Mouse (Mus musculus): ENCODE measurements at regions not wholly inside any gene's neighbourhood (a gene's known extent, or its start where the extent isn't known, plus 50 kb on each side); places are given as distances from the start of the nearest gene placed in this dataset.

GRCm38 (mm10) chr15:36921384-36921783, 86.2 kb downstream of the Zfp706 start:
- intact Hi-C loops (cut with DNase I): no loop called here
- no peak for DNase-seq (ENCODE audit: extremely low spot score in 1 of 2, low spot score in 2 of 2)

GRCm38 (mm10) chr15:36920886-36921285, 86.7 kb downstream of the Zfp706 start:
- DNase-seq (ENCODE audit: extremely low spot score in 1 of 2, low spot score in 2 of 2): no peak
- intact Hi-C loops (cut with DNase I): no loop called here

GRCm38 (mm10) chr15:36919704-36920103, 87.9 kb downstream of the Zfp706 start:
- no peak for DNase-seq (ENCODE audit: extremely low spot score in 1 of 2, low spot score in 2 of 2)
- intact Hi-C loops (cut with DNase I): no loop called here

GRCm38 (mm10) chr15:36919209-36919608, 88.4 kb downstream of the Zfp706 start:
- intact Hi-C loops (cut with DNase I): no loop called here
- no peak for DNase-seq (ENCODE audit: extremely low spot score in 1 of 2, low spot score in 2 of 2)

- DNase-seq (ENCODE audit: extremely low spot score in 1 of 2, low spot score in 2 of 2): no peak
- intact Hi-C loops (cut with DNase I): no loop called here
Observed at GRCm38 (mm10) chr15:36916998-36917397, 90.6 kb downstream of the Zfp706 start.

GRCm38 (mm10) chr15:36914239-36915100, 93.1 kb downstream of the Zfp706 start:
- intact Hi-C loops (cut with DNase I): no loop called here
- DNase-seq (ENCODE audit: extremely low spot score in 1 of 2, low spot score in 2 of 2): no peak

- intact Hi-C loops (cut with DNase I): no loop called here
- DNase-seq (ENCODE audit: extremely low spot score in 1 of 2, low spot score in 2 of 2): no peak
Observed at GRCm38 (mm10) chr15:36913308-36913707, 94.3 kb downstream of the Zfp706 start.

GRCm38 (mm10) chr15:36910272-36910671, 97.3 kb downstream of the Zfp706 start:
- DNase-seq (ENCODE audit: extremely low spot score in 1 of 2, low spot score in 2 of 2): no peak
- intact Hi-C loops (cut with DNase I): no loop called here

- intact Hi-C loops (cut with DNase I): no loop called here
- no peak for DNase-seq (ENCODE audit: extremely low spot score in 1 of 2, low spot score in 2 of 2)
Observed at GRCm38 (mm10) chr15:36909494-36909893, 98.1 kb downstream of the Zfp706 start.

GRCm38 (mm10) chr15:36906789-36907188, 100.8 kb downstream of the Zfp706 start:
- DNase-seq (ENCODE audit: extremely low spot score in 1 of 2, low spot score in 2 of 2): no peak
- intact Hi-C loops (cut with DNase I): no loop called here

- DNase-seq (ENCODE audit: extremely low spot score in 1 of 2, low spot score in 2 of 2): no peak
- intact Hi-C loops (cut with DNase I): no loop called here
Observed at GRCm38 (mm10) chr15:36906052-36906451, 101.5 kb downstream of the Zfp706 start.

- intact Hi-C loops (cut with DNase I): no loop called here
- DNase-seq (ENCODE audit: extremely low spot score in 1 of 2, low spot score in 2 of 2): no peak
Observed at GRCm38 (mm10) chr15:36903922-36904321, 103.7 kb downstream of the Zfp706 start.

- intact Hi-C loops (cut with DNase I): no loop called here
- no peak for DNase-seq (ENCODE audit: extremely low spot score in 1 of 2, low spot score in 2 of 2)
Observed at GRCm38 (mm10) chr15:36903309-36903708, 104.3 kb downstream of the Zfp706 start.

GRCm38 (mm10) chr15:36901830-36902285, 105.7 kb downstream of the Zfp706 start:
- intact Hi-C loops (cut with DNase I): no loop called here
- DNase-seq (ENCODE audit: extremely low spot score in 1 of 2, low spot score in 2 of 2): peak; percentile 64 to 83

- intact Hi-C loops (cut with DNase I): no loop called here
Observed at GRCm38 (mm10) chr15:36901350-36901749, 106.2 kb downstream of the Zfp706 start.

GRCm38 (mm10) chr15:36900940-36901339, 106.6 kb downstream of the Zfp706 start:
- intact Hi-C loops (cut with DNase I): no loop called here
- DNase-seq (ENCODE audit: extremely low spot score in 1 of 2, low spot score in 2 of 2): no peak

More at GRCm38 (mm10) chr15:36901350-36901749, 106.2 kb downstream of the Zfp706 start:
- no peak for DNase-seq (ENCODE audit: extremely low spot score in 1 of 2, low spot score in 2 of 2)

- no peak for DNase-seq (ENCODE audit: extremely low spot score in 1 of 2, low spot score in 2 of 2)
- intact Hi-C loops (cut with DNase I): no loop called here
Observed at GRCm38 (mm10) chr15:36899882-36900281, 107.7 kb downstream of the Zfp706 start.

- DNase-seq (ENCODE audit: extremely low spot score in 1 of 2, low spot score in 2 of 2): no peak
- intact Hi-C loops (cut with DNase I): no loop called here
Observed at GRCm38 (mm10) chr15:36898857-36899523, 108.6 kb downstream of the Zfp706 start.

GRCm38 (mm10) chr15:36898326-36898725, 109.2 kb downstream of the Zfp706 start:
- DNase-seq (ENCODE audit: extremely low spot score in 1 of 2, low spot score in 2 of 2): no peak
- intact Hi-C loops (cut with DNase I): no loop called here

GRCm38 (mm10) chr15:36896265-36896664, 111.3 kb downstream of the Zfp706 start:
- intact Hi-C loops (cut with DNase I): no loop called here
- no peak for DNase-seq (ENCODE audit: extremely low spot score in 1 of 2, low spot score in 2 of 2)

All from left cerebral cortex, postnatal 10 days (tissue).